Mouse (Mus musculus) megakaryocyte, embryonic 14.5 days (primary cell): ENCODE results near the gene Mgll.

Experiments
- FLI1 ChIP-seq: IDR thresholded peaks from 2 replicates; pipeline ENCODE4 v1.6.1; 2012; ENCODE audit warnings: low read length, inconsistent platforms, mixed read lengths
- GATA1 ChIP-seq: IDR thresholded peaks from 3 replicates; pipeline ENCODE4 v1.6.1; 2012; ENCODE audit warnings: mixed read lengths, low read length, inconsistent platforms, borderline replicate concordance

- TF ChIP-seq FLI1 (no peak), GATA1 (no peak)
Observed at GRCm38 (mm10) chr6:88753578-88753977, 29.4 kb downstream of the Mgll start.
